Mouse (Mus musculus) hindbrain, embryonic 11.5 days (tissue): Measurements from ENCODE around the gene Hdgfl2. TPM values are rescaled to one million over a fixed set of nuclear protein-coding genes. Genes with fewer than 3 reads are reported as not detected.

ENCODE experiments used
- ATAC-seq: fragments of 200-750 bp; cut with Nextera tagmentation; 2 replicates; pipeline ENCODE4 v1.8.0; 2017; ENCODE audit warnings: mild to moderate bottlenecking, moderate TSS enrichment, moderate library complexity; ENCODE audit not compliant: low FRiP score
- DNase-seq: peaks from one replicate; pipeline ENCODE4 v3.0.0-alpha.2; 2015; ENCODE audit warnings: low spot score
- H3K27ac ChIP-seq: fragments of 300-500 bp; sonication (generic); 2 replicates; pipeline ENCODE4 v1.5.1; 2014; ENCODE audit warnings: mild to moderate bottlenecking, low read depth, low read length
- H3K27me3 ChIP-seq: fragments of 300-500 bp; sonication (generic); 2 replicates; pipeline ENCODE4 v1.6.1; 2014; ENCODE audit warnings: mild to moderate bottlenecking, low read length, moderate library complexity, mixed read lengths; ENCODE audit not compliant: control insufficient read depth, insufficient read depth
- H3K36me3 ChIP-seq: fragments of 300-500 bp; sonication (generic); 2 replicates; pipeline ENCODE4 v1.6.1; 2014; ENCODE audit warnings: mild to moderate bottlenecking, low read length, moderate library complexity, mixed read lengths; ENCODE audit not compliant: control insufficient read depth, insufficient read depth
- H3K4me1 ChIP-seq: fragments of 300-500 bp; sonication (generic); replicated peaks from 2 replicates; pipeline ENCODE4 v1.6.1; 2014; ENCODE audit warnings: low read length, mixed read lengths; ENCODE audit not compliant: control insufficient read depth, insufficient read depth
- H3K4me2 ChIP-seq: fragments of 300-500 bp; sonication (generic); replicated peaks from 2 replicates; pipeline ENCODE4 v1.6.1; 2014; ENCODE audit warnings: mild to moderate bottlenecking, low read depth, low read length
- H3K4me3 ChIP-seq: fragments of 300-500 bp; sonication (generic); 2 replicates; pipeline ENCODE4 v1.5.1; 2014; ENCODE audit warnings: low read depth, low read length
- H3K9ac ChIP-seq: fragments of 300-500 bp; sonication (generic); 2 replicates; pipeline ENCODE4 v1.6.1; 2014; ENCODE audit warnings: low read depth, low read length
- H3K9me3 ChIP-seq: fragments of 300-500 bp; sonication (generic); 2 replicates; pipeline ENCODE4 v1.6.1; 2016; ENCODE audit warnings: low read length; ENCODE audit not compliant: control insufficient read depth
- WGBS: fragments of 180-500 bp; shearing (Covaris S2); extraction: QIAGEN DNeasy Blood & Tissue Kit; methylation state at CpG from one replicate; pipeline ENCODE4 v1.1.7; 2014; 5-methylcytosine and 5-hydroxymethylcytosine counted together
- polyA plus RNA-seq: library from polyadenylated mRNA; unstranded; fragments of >200 nt; fragmentation: Nextera tagmentation; extraction: Ambion mirVana; gene quantifications from 2 replicates; pipeline ENCODE4 v1.2.1, GENCODE M21; 2014

Hdgfl2 gene
- 100 and 113 TPM in 2 replicates for polyA plus RNA-seq

DNA sequence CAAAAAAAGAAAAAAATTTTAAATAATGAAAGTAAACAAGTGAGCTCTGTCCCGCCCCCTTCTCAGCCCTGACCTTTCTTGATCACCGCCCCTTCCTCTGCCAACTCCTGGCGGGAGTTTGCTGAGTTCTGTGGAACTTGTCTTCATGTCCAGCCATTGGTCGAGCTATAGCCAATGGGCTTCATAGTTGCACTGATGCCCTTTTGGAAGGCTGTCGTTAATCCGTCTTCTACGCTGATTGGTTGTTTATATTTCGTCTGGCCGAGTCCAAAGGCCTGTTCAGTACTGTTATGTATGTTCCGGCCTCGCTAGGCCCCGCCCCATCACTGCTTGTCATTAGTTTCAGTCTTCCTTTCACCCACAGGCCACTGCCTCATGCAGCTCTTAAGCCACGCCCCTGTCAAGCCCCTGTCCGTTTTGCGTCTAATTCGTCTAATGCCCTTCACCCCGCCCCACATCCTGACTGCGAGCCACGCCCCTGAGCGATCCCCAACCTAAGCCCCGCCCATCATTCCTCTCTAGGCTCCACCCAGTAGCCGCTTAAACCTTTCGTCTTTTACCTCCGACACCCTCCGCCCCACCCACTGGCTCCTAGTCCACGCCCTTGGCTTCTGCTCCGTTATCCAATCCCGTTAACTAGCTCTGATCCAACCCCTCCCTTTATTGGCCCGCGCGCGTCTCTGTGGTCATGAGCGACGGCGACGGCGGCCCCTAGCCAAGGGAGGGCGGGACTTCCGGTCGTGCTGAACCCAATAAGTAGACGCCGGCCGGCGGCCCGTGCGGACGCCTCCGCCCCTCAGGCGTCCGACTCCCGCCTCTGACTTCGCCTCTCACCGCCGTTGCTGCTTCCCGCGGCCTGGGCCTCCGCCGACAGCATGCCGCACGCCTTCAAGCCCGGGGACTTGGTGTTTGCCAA lies at the start of gene Hdgfl2:
Hdgfl2 (plus strand) TSS at position 755 of the 916 bp plus-strand sequence.
- Histone ChIP-seq H3K4me1 (peaks cover 2% of the 10 kb centered on the region), H3K4me2 (peak within 1 kb of the TSS; percentile 97), H3K36me3 (peaks cover 3% of the 10 kb centered on the region; the same call in 1 of the 2 replicates), H3K27me3 (no peaks in the 10 kb centered on the region), H3K9ac (peak within 1 kb of the TSS; percentile 81), H3K4me3 (peak within 1 kb of the TSS; percentile 94), H3K9me3 (no peaks in the 10 kb centered on the region), H3K27ac (peak within 1 kb of the TSS; percentile 71; the same call in 1 of the 2 replicates)
- ATAC-seq (peak; percentile 93), DNase-seq (peak; percentile 100)
- WGBS, result under 1% methylated on average over 57 of the region's 61 CpGs

DNA sequence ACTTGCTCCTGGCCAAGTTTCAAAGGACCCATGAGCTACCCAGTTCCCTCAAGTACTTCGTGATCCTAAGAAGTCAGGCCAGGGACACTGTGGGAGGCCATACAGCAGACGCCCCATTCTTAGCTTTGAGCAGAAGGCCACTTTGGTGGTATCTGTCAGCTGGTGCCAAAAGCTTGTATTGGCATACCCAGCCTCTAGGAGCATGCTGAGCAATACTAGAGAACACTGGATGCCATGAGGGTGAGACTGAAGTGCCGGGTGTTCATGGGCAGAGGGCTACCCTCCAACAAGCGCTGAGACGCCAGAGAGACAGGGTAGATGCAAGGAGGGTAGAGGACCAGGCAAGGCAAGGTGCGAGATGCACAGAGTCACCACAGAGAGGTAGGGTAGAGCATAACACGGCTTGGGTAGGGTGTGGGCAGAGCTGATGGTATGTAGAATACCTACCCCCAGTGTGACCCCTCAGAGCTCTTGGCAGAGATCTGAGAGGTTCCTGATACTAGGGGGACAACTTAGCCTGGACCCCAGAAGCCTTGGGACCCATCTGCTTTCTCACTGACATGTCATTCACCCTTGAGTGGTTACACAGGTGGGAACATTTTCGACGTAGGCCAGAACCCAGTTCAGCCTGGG lies 49.1 kb upstream of the Hdgfl2 start:
- no peak for ATAC-seq
- peaks cover 10% of the 10 kb centered on the region; the same call in 1 of the 2 replicates for H3K36me3 ChIP-seq

DNA sequence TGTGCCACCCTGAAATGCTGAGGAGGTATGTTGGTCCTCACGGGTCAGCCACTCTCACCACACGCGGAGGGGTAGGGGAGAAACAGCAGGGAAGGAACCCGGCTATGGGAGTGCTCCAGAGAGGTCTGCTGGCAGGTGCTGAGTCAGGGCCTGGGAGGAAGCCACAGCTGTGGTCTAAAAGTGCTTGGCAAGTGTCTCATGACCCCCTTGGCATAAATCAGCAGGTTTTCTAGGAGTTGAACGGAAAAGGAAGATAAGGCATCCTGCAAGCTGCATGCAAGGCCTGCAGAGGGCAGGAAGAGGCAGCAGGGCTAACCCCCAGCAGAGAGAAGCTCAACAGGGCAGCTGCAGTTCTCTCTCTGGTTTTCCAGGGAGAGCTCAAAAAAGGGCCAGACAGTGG lies 48.5 kb upstream of the Hdgfl2 start:
- H3K36me3 ChIP-seq, result peaks cover 10% of the 10 kb centered on the region; the same call in 1 of the 2 replicates
- WGBS, result 77% methylated on average over 5 of the region's 5 CpGs
- H3K9me3 ChIP-seq, result no peaks in the 10 kb centered on the region
- no peak overlapping the region for H3K4me2 ChIP-seq
- no peaks in the 10 kb centered on the region for H3K27me3 ChIP-seq
- no peak overlapping the region for H3K27ac ChIP-seq
- peaks cover 10% of the 10 kb centered on the region; the same call in 1 of the 2 replicates for H3K4me1 ChIP-seq
- no peak overlapping the region for H3K4me3 ChIP-seq
- ATAC-seq (no peak), DNase-seq (no peak)
- H3K9ac ChIP-seq, result no peak overlapping the region

More for the DNA sequence above, 49.1 kb upstream of the Hdgfl2 start:
- H3K9me3 ChIP-seq, result no peaks in the 10 kb centered on the region
- H3K27me3 ChIP-seq, result no peaks in the 10 kb centered on the region
- DNase-seq, result no peak
- H3K9ac ChIP-seq, result no peak overlapping the region
- H3K4me2 ChIP-seq, result no peak overlapping the region
- 94% methylated on average over 9 of the region's 9 CpGs for WGBS
- no peak overlapping the region for H3K27ac ChIP-seq
- peaks cover 9% of the 10 kb centered on the region; the same call in 1 of the 2 replicates for H3K4me1 ChIP-seq
- no peak overlapping the region for H3K4me3 ChIP-seq

- WGBS, result 92% methylated on average over 7 of the region's 7 CpGs
- Histone ChIP-seq H3K27me3 (no peaks in the 10 kb centered on the region), H3K27ac (no peak overlapping the region), H3K9ac (no peak overlapping the region), H3K4me3 (no peak overlapping the region), H3K9me3 (no peaks in the 10 kb centered on the region), H3K4me2 (no peak overlapping the region), H3K4me1 (peaks cover 10% of the 10 kb centered on the region; the same call in 1 of the 2 replicates), H3K36me3 (peaks cover 10% of the 10 kb centered on the region; the same call in 1 of the 2 replicates)
- no peak for DNase-seq
- no peak for ATAC-seq
These were observed 48.0 kb upstream of the Hdgfl2 start for GRCm38 (mm10) chr17:56031431-56031830.

GRCm38 (mm10) chr17:56032127-56032733 lies 47.2 kb upstream of the Hdgfl2 start:
- no peak overlapping the region for H3K4me2 ChIP-seq
- 78% methylated on average over 6 of the region's 6 CpGs for WGBS
- H3K27me3 ChIP-seq, result no peaks in the 10 kb centered on the region
- H3K27ac ChIP-seq, result no peak overlapping the region
- peaks cover 10% of the 10 kb centered on the region; the same call in 1 of the 2 replicates for H3K4me1 ChIP-seq
- no peaks in the 10 kb centered on the region for H3K9me3 ChIP-seq
- DNase-seq (no peak), ATAC-seq (no peak)
- no peak overlapping the region for H3K4me3 ChIP-seq
- peaks cover 10% of the 10 kb centered on the region; the same call in 1 of the 2 replicates for H3K36me3 ChIP-seq
- no peak overlapping the region for H3K9ac ChIP-seq

DNA sequence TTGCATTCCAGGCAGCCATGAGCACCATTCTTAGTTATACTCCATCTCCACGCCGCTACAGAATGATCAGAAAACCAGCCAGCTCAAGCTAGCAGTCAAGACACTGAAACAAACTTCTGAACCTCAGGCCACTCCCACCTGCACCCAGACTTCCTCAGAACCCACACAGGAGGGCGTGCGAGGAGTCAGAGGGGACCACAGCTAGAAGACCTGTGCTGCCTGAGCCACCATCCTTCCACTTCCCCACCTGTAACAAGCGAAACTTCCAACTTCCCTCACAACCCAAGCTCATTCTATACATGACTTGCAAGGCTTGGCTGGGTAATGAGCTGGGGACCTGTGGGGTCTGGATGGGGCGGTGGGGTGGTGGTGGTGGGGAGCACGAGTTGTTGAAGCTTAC lies 46.6 kb upstream of the Hdgfl2 start:
- H3K4me3 ChIP-seq, result no peak overlapping the region
- DNase-seq, result no peak
- no peak for ATAC-seq
- 81% methylated on average over 7 of the region's 7 CpGs for WGBS
- H3K27ac ChIP-seq, result no peak overlapping the region
- peaks cover 10% of the 10 kb centered on the region; the same call in 1 of the 2 replicates for H3K36me3 ChIP-seq
- H3K27me3 ChIP-seq, result no peaks in the 10 kb centered on the region
- H3K4me2 ChIP-seq, result no peak overlapping the region
- no peak overlapping the region for H3K9ac ChIP-seq
- peaks cover 10% of the 10 kb centered on the region; the same call in 1 of the 2 replicates for H3K4me1 ChIP-seq
- H3K9me3 ChIP-seq, result no peaks in the 10 kb centered on the region

DNA sequence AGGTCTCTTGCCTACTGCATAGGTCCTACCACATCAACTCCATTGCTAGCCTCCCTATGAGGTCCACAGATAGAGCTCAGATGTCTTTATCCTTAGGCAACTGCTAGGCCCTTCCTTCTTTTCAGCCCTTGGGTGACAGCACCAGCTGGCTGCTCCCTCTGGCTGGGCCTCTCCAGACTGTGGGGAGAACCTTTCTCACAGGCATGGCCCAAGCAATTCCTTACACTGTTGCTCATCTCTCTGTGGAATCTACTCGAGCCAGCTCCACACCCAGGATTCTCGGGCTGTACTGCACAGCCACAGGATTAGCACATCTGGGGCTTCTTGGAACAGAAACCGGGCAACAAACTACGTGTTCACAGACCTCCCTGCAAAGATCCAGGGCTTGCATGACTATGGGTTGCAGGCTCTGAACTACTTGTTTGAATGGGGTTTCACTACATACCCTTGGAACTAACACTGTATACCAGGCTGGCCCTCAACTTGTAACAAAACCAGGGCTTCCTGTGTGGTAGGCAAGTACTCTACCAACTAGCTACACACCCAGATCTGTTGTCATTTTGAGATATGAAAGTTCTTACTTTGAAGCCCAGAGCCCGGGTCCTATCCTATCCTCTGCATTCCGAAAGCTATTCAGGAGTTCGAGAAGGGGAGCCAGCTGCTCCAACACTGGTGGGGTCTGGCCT lies 45.3 kb upstream of the Hdgfl2 start:
- no peak overlapping the region for H3K4me3 ChIP-seq
- H3K9me3 ChIP-seq, result no peaks in the 10 kb centered on the region
- H3K27me3 ChIP-seq, result no peaks in the 10 kb centered on the region
- peaks cover 10% of the 10 kb centered on the region; the same call in 1 of the 2 replicates for H3K4me1 ChIP-seq
- ATAC-seq (no peak), DNase-seq (no peak)
- no peak overlapping the region for H3K27ac ChIP-seq
- H3K4me2 ChIP-seq, result no peak overlapping the region
- H3K9ac ChIP-seq, result no peak overlapping the region
- WGBS, result 90% methylated on average over 7 of the region's 7 CpGs
- peaks cover 10% of the 10 kb centered on the region; the same call in 1 of the 2 replicates for H3K36me3 ChIP-seq

DNA sequence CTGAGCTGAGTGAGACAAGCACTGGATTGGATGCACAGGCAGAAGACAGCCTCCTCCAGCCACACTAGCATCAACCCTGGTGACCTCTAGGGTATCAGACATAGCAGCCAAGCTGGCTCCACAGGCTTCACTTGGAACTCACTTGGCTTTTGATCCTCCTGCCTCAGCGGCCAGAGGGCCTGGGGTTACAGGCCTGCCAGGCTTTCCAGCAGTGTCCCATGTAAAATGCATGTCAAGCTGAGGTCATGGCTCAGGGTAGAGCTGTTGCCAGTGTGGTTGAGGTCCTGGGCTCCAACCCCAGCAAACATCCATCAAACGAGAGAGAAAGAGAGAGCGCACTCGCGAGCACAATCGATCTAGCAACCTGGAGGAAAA lies 44.7 kb upstream of the Hdgfl2 start:
- H3K4me3 ChIP-seq, result no peak overlapping the region
- 91% methylated on average over 6 of the region's 6 CpGs for WGBS
- peaks cover 8% of the 10 kb centered on the region; the same call in 1 of the 2 replicates for H3K36me3 ChIP-seq
- H3K27ac ChIP-seq, result no peak overlapping the region
- ATAC-seq (no peak), DNase-seq (no peak)
- H3K27me3 ChIP-seq, result no peaks in the 10 kb centered on the region
- no peaks in the 10 kb centered on the region for H3K9me3 ChIP-seq
- no peak overlapping the region for H3K9ac ChIP-seq
- H3K4me1 ChIP-seq, result peaks cover 10% of the 10 kb centered on the region; the same call in 1 of the 2 replicates
- no peak overlapping the region for H3K4me2 ChIP-seq
